Mouse (Mus musculus) cerebellum, adult 2 months (tissue): ENCODE results near the gene Ruvbl2.

ENCODE experiments used
- CTCF ChIP-seq: fragments of 200-500 bp; IDR thresholded peaks from 2 replicates; pipeline ENCODE4 v1.5.1; 2011; ENCODE audit warnings: low read depth, mild to moderate bottlenecking, control low read depth, low read length, moderate library complexity, borderline replicate concordance; ENCODE audit not compliant: insufficient read depth
- POLR2A ChIP-seq: fragments of 200-500 bp; IDR thresholded peaks from 2 replicates; pipeline ENCODE4 v1.6.1; 2011; ENCODE audit warnings: low read length, control low read depth, borderline replicate concordance; ENCODE audit not compliant: insufficient read depth

GRCm38 (mm10) chr7:45461326-45461725 lies 23.4 kb upstream of the Ruvbl2 start:
- TF ChIP-seq CTCF (no peak), POLR2A (0 out of 2 replicates have a peak, but pooled peaks have one; percentile 10)
